Mouse (Mus musculus) frontal cortex, adult (tissue): ENCODE measurements around the gene Zfp423.

Experiments used
- ATAC-seq: cut with Nextera tagmentation; 2 replicates; pipeline ENCODE4 v1.9.2; 2017; ENCODE audit warnings: mild to moderate bottlenecking, moderate library complexity, mixed read lengths; ENCODE audit not compliant: low TSS enrichment

The Zfp423 gene

DNA sequence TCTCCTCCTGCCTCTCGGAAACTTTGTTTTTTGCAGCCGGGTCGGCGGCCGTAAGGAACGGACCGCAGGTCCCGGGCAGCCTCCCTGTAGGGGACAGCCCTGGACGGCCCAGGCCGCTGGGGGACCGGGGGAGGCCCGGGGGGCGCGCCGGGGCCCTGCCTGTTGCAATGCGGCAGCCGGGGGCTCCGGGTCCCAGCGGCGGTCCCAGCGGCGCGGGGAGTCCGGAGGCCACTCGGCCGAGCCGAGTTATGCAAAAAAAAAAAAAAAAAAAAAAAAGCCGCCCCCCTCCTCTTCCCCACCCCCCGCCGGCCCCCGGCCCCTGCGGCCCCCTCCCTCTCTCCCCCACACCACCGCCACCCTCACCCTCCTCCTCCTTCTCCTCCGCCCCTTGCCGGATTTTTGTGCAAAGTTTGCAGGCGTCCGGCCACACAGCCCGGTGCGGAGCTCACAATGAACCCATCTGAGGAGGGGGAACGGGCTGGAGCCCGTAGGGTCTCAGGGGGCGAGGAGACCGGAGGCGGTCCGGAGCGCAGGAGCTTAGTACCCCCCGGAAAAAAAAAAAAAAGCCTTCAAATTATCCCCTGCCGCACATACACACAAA is at the start of gene Zfp423:
Zfp423 (minus strand) TSS at position 276 of the 601 bp plus-strand sequence.
- ATAC-seq = no peak

DNA sequence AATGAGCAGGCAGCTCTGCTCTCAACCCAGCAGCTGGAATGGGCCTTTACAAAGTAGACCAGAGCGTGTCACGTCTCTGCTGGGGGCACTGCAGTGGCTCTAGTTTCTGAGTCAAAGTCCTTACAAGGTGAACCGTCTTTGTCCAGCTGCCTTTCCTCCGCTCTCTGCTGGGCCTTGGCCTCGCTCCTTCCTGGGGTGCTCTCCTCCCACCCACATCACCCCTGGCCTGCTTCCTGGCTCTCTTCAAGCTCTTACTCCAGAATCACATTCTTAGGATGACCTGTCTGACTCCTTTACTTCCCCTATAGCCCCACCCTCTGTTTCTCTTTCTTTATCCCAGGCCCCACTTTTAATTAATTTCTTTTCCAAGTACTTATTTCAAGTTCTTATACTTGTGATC is 47.4 kb upstream of the Zfp423 start:
- no peak for ATAC-seq

DNA sequence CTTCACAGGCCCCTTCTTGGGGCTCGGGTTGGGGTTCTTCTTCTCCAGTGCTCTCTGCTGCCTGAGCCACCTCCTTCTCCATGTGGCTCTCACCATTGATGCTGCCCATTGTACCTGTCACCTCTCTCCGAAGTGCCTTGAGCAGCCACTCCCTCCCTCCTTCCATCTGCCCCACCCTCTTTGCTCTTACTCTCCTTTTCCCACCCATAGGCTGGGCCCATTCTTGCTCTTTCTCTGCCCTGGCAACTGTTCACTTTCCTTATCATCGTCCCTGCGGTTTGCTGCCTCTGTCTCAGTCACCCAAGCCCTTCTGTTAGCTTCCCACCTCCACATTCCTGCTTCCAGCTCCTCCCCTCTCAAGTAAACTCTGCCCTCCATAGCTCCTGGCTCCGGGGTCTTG is 25.4 kb upstream of the Zfp423 start:
- ATAC-seq = no peak

GRCm38 (mm10) chr8:87984032-87984431 is 24.6 kb upstream of the Zfp423 start:
- no peak for ATAC-seq

DNA sequence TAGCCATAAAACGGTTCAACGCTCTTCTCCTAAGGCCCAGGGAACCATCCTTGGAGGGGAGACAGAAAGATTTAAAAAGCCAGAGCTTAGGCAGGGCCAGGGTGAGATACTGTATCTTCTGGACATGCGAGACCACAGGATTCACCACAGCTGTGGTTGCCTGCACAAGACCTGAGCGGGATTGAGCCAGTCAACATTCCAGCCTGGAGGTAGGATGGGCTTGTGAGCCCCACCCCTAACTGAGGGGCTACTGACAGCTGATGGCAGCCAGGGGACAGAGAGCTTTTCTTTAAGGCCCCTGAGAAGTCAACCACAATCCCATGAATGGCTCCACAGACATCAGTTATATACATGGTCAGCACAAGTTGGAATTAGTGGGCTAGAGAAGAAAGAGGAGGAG is 23.5 kb upstream of the Zfp423 start:
- ATAC-seq = no peak

GRCm38 (mm10) chr8:87975466-87975809 is 16.0 kb upstream of the Zfp423 start:
- no peak for ATAC-seq

DNA sequence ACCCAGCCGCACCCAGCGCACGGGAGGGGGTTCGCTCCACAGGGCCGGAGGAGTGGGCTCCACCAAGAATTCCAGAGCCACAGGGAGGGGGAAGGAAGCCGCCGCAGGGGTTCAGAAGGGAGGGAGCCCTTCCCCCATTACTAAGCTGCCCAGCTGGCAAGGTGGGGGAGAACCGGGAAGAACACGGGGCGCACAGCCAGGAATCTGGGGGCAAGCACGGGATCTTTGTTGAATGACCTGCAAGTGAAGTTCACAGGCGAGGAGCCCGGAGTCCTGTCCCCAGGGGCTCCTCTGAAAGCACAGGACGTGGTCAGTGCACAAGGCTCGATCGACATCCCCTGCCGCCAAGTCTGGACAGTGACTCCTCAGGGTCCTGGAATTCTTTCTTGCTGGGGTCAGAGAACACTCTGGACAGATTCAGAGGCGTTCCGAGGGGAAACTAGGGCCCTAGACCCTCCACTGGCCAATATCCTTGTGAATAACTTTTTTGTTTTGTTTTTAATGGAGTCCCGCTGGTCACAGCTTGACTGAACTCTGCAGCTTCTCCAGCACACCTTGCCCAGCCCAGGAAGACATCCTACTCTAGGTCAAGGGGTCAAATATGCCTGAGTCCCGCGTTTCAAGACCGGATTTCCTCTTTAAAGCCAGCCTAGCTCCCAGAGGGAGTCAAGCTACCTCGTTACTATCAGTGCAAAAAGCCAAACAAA is 15.5 kb upstream of the Zfp423 start:
- no peak for ATAC-seq

GRCm38 (mm10) chr8:87974122-87974758 is 14.8 kb upstream of the Zfp423 start:
- no peak for ATAC-seq

DNA sequence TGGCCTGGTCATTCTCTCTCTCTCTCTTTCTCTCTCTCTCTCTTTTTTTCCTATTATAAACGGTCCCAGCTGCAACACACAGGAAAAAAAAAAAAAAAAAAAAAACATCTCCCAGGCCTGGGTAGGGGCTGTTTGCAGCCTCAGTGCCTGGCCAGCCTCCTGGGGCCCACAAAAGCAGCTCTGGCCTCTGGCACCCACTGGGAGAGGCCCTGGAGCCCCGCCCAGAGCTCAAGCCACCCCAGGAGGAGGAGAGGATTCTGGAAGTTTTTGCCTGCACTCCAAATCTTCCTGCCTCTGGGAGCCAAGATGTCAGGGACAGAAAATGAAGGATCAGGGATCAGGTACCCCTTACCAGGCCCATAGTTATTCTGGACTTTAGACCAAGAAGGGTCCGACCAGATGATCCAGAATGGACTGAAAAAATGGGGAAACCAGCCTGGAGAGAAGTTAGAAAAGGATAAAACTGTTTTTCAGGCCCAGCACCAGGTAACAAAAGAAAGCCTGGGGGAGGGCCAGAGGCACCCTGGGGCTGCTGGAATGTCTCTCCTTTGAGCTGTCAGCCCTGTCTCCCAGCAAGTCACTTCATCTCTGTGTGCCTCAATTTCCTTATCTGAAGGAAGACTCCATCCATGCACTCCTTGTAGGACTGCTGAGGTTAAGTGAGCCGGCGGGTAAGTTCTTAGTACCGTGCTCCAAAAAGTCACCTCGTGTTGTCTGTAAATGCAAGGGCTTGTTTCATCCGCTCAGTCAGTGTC is 8.6 kb upstream of the Zfp423 start:
- ATAC-seq = no peak

GRCm38 (mm10) chr8:87967057-87967820 is 7.8 kb upstream of the Zfp423 start:
- no peak for ATAC-seq

- ATAC-seq = no peak
Observed at GRCm38 (mm10) chr8:87962514-87963225, 3.3 kb upstream of the Zfp423 start.

DNA sequence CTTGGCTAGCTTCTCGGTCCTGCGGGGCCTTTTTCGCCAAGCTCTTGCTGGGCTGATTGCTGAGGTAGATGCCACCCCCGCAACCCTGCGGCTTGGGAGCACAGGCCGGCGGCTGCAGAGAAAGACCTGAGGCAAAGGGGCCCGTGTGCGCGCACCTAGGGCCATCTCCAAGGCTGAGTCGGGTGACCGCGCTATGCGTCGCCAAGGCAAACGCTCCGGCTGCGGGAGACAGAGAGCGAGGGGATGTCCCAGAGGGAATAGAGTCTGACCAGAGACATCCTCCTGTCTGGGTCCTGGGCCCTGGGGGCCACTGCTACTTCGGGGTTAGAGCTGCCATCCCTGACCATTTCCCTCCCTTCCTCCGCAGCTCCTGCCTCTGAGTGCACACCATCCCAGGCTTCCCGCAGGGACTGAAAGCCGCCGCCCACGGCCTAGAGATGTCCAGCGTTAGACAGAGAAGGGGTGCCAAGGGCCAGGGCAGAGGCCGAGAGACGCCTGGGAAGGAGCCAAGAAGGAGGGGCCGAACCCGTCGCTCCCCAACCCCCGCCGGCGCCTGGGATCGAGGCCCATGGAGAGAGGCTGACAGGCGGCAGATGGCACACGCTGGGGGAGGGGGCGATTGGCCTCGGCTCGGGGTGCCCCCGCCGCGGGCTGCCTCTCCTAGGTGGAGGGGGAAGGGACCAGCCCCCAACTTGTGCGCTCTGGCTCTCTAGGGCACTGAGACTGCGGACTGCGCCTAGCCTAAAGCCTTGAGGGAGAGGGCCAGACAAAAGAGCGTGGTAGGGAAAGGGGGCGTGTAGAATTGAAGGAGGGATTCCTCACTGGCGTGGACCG is 2.5 kb upstream of the Zfp423 start:
- no peak for ATAC-seq

GRCm38 (mm10) chr8:87961108-87961507 is 1.7 kb upstream of the Zfp423 start:
- no peak for ATAC-seq

- ATAC-seq = peak; percentile 69
Observed at GRCm38 (mm10) chr8:87960061-87960749, 810 bp upstream of the Zfp423 start.

DNA sequence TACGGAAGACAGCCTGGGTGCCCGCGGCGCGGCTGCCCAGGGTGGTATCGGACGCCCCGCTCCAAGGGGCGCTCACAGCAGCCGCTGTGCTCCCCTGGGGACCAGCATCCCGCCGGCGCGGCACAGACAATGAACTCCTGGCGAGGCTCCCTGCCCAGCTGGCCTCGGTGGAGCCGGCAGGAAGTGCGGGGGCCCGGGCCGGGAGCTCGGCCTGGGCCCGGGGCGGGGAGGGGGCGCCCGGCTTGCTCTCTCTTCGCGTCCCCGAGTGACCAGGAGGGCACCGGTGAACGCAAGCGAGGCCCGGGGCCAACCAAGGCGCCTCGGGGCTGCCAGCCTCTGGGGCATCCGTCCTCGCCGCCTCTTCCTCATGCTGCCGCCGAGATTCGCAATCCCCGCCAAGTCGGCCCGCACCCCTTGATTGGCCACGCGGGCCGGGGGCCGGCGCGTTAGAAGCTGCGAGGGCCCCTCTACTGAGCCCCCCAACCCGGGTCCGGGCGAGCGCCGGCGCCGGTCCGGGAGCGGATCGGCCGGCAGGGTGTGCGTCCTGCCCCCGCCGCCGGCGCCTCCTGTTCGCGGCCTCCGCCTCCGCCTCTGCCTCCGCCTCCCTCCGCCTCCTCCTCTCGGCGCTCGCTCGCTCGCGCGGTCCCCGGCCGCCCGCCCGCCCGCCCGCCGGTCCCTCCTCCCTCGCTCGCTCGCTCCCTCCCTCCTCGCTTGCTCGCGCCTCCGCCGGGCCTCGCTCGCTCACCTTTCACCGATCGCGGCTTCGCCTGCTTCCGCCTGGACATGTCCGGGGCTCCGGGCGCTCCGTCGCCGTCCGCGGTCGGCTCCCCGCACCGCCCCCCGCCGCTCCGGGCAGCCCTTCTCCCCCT is 710 bp downstream of the Zfp423 start:
- peak; percentile 15; the same call in 1 of the 2 replicates for ATAC-seq

DNA sequence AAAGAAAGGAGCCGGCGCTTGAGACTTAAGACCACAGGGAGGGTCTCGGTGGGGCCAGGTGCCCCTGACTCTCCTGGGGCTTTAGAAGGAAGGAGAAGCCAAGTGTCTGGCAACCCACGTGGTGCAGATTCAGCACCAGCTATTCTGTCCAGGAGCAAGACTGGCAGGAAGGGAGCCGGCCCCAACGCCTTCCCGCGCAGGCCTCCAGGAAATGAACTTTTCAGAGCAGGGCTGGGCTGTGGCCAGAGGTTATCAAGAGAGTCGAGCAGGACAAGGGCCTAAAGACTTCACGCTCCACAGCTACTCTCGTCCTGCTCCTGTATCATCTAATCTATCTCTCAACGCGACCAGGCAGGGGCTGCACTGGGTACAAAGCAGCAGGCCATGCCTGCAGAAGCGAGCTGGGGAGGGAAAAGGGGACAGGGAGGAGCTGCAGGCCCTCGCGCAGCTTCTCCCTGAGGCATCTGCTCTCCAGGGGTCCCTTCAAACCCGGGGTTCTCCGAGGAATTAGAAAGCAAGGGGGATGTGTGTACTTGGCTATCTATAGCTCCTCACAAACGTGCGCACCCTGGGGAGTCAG is 1.4 kb downstream of the Zfp423 start:
- ATAC-seq = no peak

DNA sequence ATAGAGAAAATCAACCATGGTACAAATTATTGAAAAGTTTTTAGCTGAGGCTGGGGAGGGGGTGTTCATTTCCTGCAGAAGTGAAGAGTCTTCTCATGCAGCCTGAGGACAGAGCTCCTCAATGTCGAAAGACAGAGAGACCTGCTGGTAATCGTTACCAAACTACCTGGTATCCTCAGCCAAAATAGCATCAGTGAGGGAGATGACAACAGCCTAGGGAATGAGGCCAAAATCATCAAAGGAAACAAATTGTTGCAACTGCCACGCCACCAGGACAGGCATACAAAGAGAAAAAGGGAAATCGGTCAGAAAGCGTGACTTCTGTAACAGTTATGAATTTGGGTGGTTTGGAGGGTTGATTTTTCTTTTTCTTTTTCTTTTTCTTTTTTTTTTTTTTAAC is 3.4 kb downstream of the Zfp423 start:
- ATAC-seq = no peak

- ATAC-seq = no peak
Observed at GRCm38 (mm10) chr8:87953473-87953872, 5.9 kb downstream of the Zfp423 start.
